Mouse (Mus musculus) forebrain, embryonic 16.5 days (tissue): ENCODE results near the gene Phox2b. TPM values are rescaled to one million over a fixed set of nuclear protein-coding genes. Genes with fewer than 3 reads are reported as not detected.
A peak's percentile ranks its signal among the peaks of the same experiment; 100 is the strongest.

Source experiments
- ATAC-seq: fragments of 200-750 bp; cut with Nextera tagmentation; 2 replicates; pipeline ENCODE4 v1.8.0; 2017; ENCODE audit warnings: mild to moderate bottlenecking, moderate library complexity
- H3K27ac ChIP-seq: fragments of 300-500 bp; sonication (generic); 2 replicates; pipeline ENCODE4 v1.5.1; 2014; ENCODE audit warnings: low read length, control low read depth
- H3K27me3 ChIP-seq: fragments of 300-500 bp; sonication (generic); replicated peaks from 2 replicates; pipeline ENCODE4 v1.6.1; 2014; ENCODE audit warnings: low read length; ENCODE audit not compliant: control insufficient read depth, insufficient read depth
- H3K36me3 ChIP-seq: fragments of 300-500 bp; sonication (generic); 2 replicates; pipeline ENCODE4 v1.6.1; 2014; ENCODE audit not compliant: control insufficient read depth, insufficient read depth
- H3K4me1 ChIP-seq: fragments of 300-500 bp; sonication (generic); replicated peaks from 2 replicates; pipeline ENCODE4 v1.6.1; 2014; ENCODE audit warnings: low read length; ENCODE audit not compliant: control insufficient read depth, insufficient read depth
- H3K4me2 ChIP-seq: fragments of 300-500 bp; sonication (generic); 2 replicates; pipeline ENCODE4 v1.6.1; 2014; ENCODE audit warnings: mild to moderate bottlenecking, low read length, control low read depth
- H3K4me3 ChIP-seq: fragments of 300-500 bp; sonication (generic); replicated peaks from 2 replicates; pipeline ENCODE4 v1.5.1; 2014; ENCODE audit warnings: mild to moderate bottlenecking, low read length, control low read depth
- H3K9ac ChIP-seq: fragments of 300-500 bp; sonication (generic); replicated peaks from 2 replicates; pipeline ENCODE4 v1.6.1; 2014; ENCODE audit warnings: low read depth, low read length, control low read depth
- H3K9me3 ChIP-seq: fragments of 300-500 bp; sonication (generic); 2 replicates; pipeline ENCODE4 v1.6.1; 2016; ENCODE audit warnings: low read length; ENCODE audit not compliant: control insufficient read depth
- WGBS: fragments of 180-500 bp; shearing (Covaris S2); extraction: QIAGEN DNeasy Blood & Tissue Kit; methylation state at CpG from one replicate; pipeline ENCODE4 v1.1.7; 2014; 5-methylcytosine and 5-hydroxymethylcytosine counted together
- polyA plus RNA-seq: library from polyadenylated mRNA; unstranded; fragments of >200 nt; fragmentation: Nextera tagmentation; extraction: Ambion mirVana; gene quantifications from 2 replicates; pipeline ENCODE4 v1.2.1, GENCODE M21; 2015

The Phox2b gene
- polyA plus RNA-seq, 1 experiment from 2014 or later, result not detected

DNA sequence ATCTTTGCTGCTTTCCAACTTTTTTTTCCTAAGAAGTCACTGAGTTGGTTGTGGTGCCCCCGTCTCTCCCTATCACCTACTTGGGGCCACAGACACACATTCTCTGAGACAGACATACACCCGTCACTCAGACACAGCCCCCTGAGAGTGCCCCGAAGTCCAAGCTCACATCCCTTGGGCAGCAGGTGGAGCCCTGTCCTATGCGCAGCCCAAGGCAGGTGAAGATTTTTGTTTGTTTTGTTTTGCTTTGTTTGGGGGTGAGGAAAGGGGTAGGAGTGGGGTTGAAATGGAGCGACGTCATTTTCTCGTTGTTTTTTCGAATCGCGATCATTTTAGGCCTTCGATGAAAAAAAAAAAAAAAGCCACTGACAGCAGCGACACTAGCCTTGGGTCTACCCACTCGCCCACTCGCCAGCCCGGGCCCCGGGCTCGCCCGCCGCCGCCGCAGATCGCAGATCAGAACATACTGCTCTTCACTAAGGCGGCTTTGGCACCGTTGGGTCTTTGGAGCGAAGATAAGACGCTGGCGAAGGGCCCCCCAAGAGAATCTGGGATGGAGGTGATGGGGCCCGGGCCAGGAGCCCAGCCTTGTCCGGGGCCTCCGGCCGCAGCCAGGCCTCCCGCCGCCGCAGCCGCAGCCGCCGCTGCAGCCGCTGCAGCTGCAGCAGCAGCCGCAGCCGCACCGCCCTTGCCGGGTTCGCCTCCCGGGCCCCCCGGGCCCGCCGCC lies 3.3 kb downstream of the Phox2b start:
- H3K9me3 ChIP-seq, result no peaks in the 10 kb centered on the region
- peaks cover 65% of the 10 kb centered on the region for H3K27me3 ChIP-seq
- no peaks in the 10 kb centered on the region for H3K36me3 ChIP-seq
- H3K27ac ChIP-seq, result no peak overlapping the region
- no peak for ATAC-seq
- H3K4me1 ChIP-seq, result peaks cover 9% of the 10 kb centered on the region
- H3K9ac ChIP-seq, result no peak overlapping the region
- WGBS, result under 1% methylated on average over 47 of the region's 47 CpGs
- peak overlapping the region; percentile 15 for H3K4me3 ChIP-seq
- peak overlapping the region; percentile 32; the same call in 1 of the 2 replicates for H3K4me2 ChIP-seq

DNA sequence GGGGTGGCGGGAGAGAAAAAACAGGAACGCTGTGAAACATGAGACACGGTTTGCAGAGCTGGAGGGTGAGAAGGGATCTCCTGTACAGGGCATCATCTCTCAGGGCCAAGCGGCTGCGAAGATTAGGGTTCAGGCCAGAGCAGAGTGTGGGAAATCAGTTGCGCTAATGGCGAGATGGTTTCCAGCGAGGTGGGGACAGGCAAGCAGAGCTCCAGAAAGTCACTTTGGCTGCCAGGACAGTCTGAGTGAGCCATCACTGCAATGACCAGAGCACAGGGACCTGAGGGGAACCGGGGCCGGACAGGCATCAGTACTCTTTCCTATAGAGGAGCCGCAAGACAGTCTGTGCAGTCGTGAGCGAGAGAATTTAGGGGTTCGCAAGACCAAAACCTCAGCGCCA lies 3.9 kb downstream of the Phox2b start:
- no peaks in the 10 kb centered on the region for H3K36me3 ChIP-seq
- H3K4me2 ChIP-seq, result no peak overlapping the region
- H3K9ac ChIP-seq, result no peak overlapping the region
- 1% methylated on average over 15 of the region's 15 CpGs for WGBS
- peaks cover 69% of the 10 kb centered on the region for H3K27me3 ChIP-seq
- H3K9me3 ChIP-seq, result no peaks in the 10 kb centered on the region
- H3K4me1 ChIP-seq, result peaks cover 9% of the 10 kb centered on the region
- H3K27ac ChIP-seq, result no peak overlapping the region
- ATAC-seq, result no peak
- no peak overlapping the region for H3K4me3 ChIP-seq

DNA sequence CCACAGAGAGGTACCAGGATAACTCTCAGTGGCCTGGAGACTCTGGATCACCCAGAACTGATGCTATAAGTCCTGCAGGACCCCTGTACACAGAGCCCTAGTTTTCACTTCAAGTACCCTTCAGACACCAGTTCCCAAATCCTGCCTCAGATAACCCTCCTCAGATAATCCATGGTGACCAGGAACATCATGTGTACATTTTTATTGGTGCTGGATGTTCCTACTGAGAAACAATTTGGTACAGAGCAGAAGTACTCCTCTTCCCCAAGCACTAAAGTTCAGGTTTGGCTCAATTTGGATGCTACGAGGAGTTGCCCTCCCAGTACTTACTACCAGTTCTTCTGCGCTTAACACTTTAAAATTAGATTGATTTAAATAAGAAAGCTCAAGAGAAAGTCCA lies 5.1 kb downstream of the Phox2b start:
- H3K27me3 ChIP-seq, result peaks cover 63% of the 10 kb centered on the region
- no peak overlapping the region for H3K27ac ChIP-seq
- 14% methylated on average over 2 of the region's 2 CpGs for WGBS
- no peak overlapping the region for H3K4me2 ChIP-seq
- H3K4me1 ChIP-seq, result peaks cover 9% of the 10 kb centered on the region
- no peak overlapping the region for H3K4me3 ChIP-seq
- no peak overlapping the region for H3K9ac ChIP-seq
- no peaks in the 10 kb centered on the region for H3K9me3 ChIP-seq
- no peak for ATAC-seq
- no peaks in the 10 kb centered on the region for H3K36me3 ChIP-seq

- Histone ChIP-seq H3K27me3 (peaks cover 46% of the 10 kb centered on the region), H3K4me1 (peaks cover 9% of the 10 kb centered on the region), H3K9me3 (no peaks in the 10 kb centered on the region), H3K4me3 (no peak overlapping the region), H3K36me3 (no peaks in the 10 kb centered on the region), H3K4me2 (no peak overlapping the region), H3K9ac (no peak overlapping the region), H3K27ac (no peak overlapping the region)
- WGBS, result 16% methylated on average over 4 of the region's 4 CpGs
- peak; percentile 92 for ATAC-seq
Observed at GRCm38 (mm10) chr5:67091766-67092165, 7.3 kb downstream of the Phox2b start.

- no peaks in the 10 kb centered on the region for H3K9me3 ChIP-seq
- WGBS, result 75% methylated on average over 5 of the region's 5 CpGs
- H3K4me3 ChIP-seq, result no peak overlapping the region
- no peaks in the 10 kb centered on the region for H3K36me3 ChIP-seq
- H3K9ac ChIP-seq, result no peak overlapping the region
- no peak overlapping the region for H3K27ac ChIP-seq
- ATAC-seq, result no peak
- peaks cover 2% of the 10 kb centered on the region; the same call in 1 of the 2 replicates for H3K4me1 ChIP-seq
- H3K4me2 ChIP-seq, result no peak overlapping the region
- peaks cover 42% of the 10 kb centered on the region for H3K27me3 ChIP-seq
Observed at GRCm38 (mm10) chr5:67090856-67091255, 8.2 kb downstream of the Phox2b start.

DNA sequence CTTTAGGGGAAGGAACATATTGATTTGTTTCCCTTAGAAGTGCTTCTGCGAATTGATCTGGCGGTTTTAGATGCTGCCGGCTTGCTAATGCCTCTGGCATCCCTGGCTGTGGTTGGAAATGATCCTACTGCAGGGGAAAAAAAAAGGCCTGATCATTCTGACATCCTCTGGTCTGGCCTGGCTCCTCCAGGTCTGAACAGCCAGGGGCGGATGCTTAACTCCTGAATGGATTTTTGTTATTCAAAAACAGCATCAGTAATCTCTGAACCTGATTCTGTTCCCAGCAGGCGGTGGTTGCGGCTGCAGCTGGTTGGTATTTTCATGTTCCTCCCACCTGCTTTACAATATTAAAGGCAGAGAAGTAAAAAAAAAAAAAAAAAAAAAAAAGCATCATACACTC lies 16.0 kb downstream of the Phox2b start:
- no peak overlapping the region for H3K4me2 ChIP-seq
- no peak for ATAC-seq
- WGBS, result 32% methylated on average over 6 of the region's 6 CpGs
- H3K4me1 ChIP-seq, result no peaks in the 10 kb centered on the region
- H3K4me3 ChIP-seq, result no peak overlapping the region
- no peaks in the 10 kb centered on the region for H3K27me3 ChIP-seq
- no peak overlapping the region for H3K9ac ChIP-seq
- no peaks in the 10 kb centered on the region for H3K36me3 ChIP-seq
- peaks cover 3% of the 10 kb centered on the region; the same call in 1 of the 2 replicates for H3K9me3 ChIP-seq
- no peak overlapping the region for H3K27ac ChIP-seq

GRCm38 (mm10) chr5:67063596-67063995 lies 35.5 kb downstream of the Phox2b start:
- Histone ChIP-seq H3K27ac (no peak overlapping the region), H3K4me3 (no peak overlapping the region), H3K27me3 (no peaks in the 10 kb centered on the region), H3K36me3 (no peaks in the 10 kb centered on the region), H3K9me3 (no peaks in the 10 kb centered on the region), H3K9ac (no peak overlapping the region), H3K4me1 (peaks cover 4% of the 10 kb centered on the region; the same call in 1 of the 2 replicates), H3K4me2 (no peak overlapping the region)
- no peak for ATAC-seq
- 90% methylated on average over 9 of the region's 9 CpGs for WGBS

DNA sequence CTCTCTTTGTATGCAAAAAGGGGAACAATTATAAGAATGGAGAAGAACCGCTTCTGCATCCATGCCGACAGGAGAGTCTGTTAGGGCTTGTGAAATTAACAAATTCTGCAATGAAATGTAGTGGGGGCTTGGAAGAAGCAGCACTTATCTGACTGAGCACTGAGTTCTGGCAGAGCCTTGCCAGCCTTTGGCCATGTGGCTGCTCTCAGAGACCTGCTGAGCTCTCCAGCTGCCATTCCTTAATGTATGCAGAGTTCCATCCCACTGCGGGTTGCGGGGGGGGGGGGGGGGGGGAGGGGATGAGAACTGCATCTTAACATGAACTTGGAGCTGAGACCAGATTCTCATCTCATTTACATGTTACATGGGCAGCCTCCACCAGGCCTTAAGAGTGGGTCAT lies 38.6 kb downstream of the Phox2b start:
- Histone ChIP-seq H3K36me3 (no peaks in the 10 kb centered on the region), H3K4me3 (no peak overlapping the region), H3K9me3 (no peaks in the 10 kb centered on the region), H3K4me1 (peaks cover 4% of the 10 kb centered on the region; the same call in 1 of the 2 replicates), H3K27me3 (no peaks in the 10 kb centered on the region), H3K9ac (no peak overlapping the region), H3K27ac (no peak overlapping the region), H3K4me2 (no peak overlapping the region)
- ATAC-seq, result 0 out of 2 replicates have a peak, but pooled peaks have one; percentile 31
- WGBS, result 65% methylated on average over 2 of the region's 4 CpGs

- Histone ChIP-seq H3K36me3 (no peaks in the 10 kb centered on the region), H3K9ac (no peak overlapping the region), H3K9me3 (no peaks in the 10 kb centered on the region), H3K27me3 (no peaks in the 10 kb centered on the region), H3K4me1 (peaks cover 4% of the 10 kb centered on the region; the same call in 1 of the 2 replicates), H3K27ac (no peak overlapping the region), H3K4me3 (no peak overlapping the region), H3K4me2 (no peak overlapping the region)
- ATAC-seq, result no peak
- WGBS, result 85% methylated on average over 6 of the region's 6 CpGs
Observed at GRCm38 (mm10) chr5:67057803-67058202, 41.3 kb downstream of the Phox2b start.
